Mouse (Mus musculus): ENCODE results near the gene Gpbar1. TPM values are rescaled to one million over a fixed set of nuclear protein-coding genes. Genes with fewer than 3 reads are reported as not detected.

The Gpbar1 gene
- polyA plus RNA-seq, 2 experiments: 0.34 TPM; not detected in 1

- no peak overlapping the region for H3K4me3 ChIP-seq (replicated peaks; ENCODE audit: low read length)
- peaks cover 31% of the 10 kb centered on the region for H3K36me3 ChIP-seq (ENCODE audit: control insufficient read depth, insufficient read depth, low read length)
- no peak overlapping the region for H3K9ac ChIP-seq (ENCODE audit: low read depth, low read length, severe bottlenecking)
- no peak for TF ChIP-seq POLR2A (IDR thresholded peaks at IDR 0.05; ENCODE audit: borderline replicate concordance, extremely low read depth, insufficient read depth, insufficient read length)
- WGBS: 64% methylated on average over 6 of the region's 6 CpGs
- H3K4me1 ChIP-seq (ENCODE audit: control insufficient read depth, insufficient read depth, low read length): no peaks in the 10 kb centered on the region
- H3K27me3 ChIP-seq (ENCODE audit: control insufficient read depth, insufficient read depth, low read length): no peaks in the 10 kb centered on the region
- no peak overlapping the region for H3K27ac ChIP-seq (replicated peaks; ENCODE audit: low read depth, low read length)
- ATAC-seq (ENCODE audit: low FRiP score, low read depth): no peak
- H3K9me3 ChIP-seq (ENCODE audit: control insufficient read depth, low read length): no peaks in the 10 kb centered on the region
- no peak for DNase-seq (ENCODE audit: low spot score)
- H3K4me2 ChIP-seq (replicated peaks; ENCODE audit: low read depth, low read length, severe bottlenecking): no peak overlapping the region
Measured at GRCm38 (mm10) chr1:74277041-74277440, 1.3 kb upstream of the Gpbar1 start.

GRCm38 (mm10) chr1:74277883-74278537 lies 340 bp upstream of the Gpbar1 start:
- Histone ChIP-seq H3K4me2 (replicated peaks; ENCODE audit: low read depth, low read length, severe bottlenecking) (no peak overlapping the region), H3K27me3 (ENCODE audit: control insufficient read depth, insufficient read depth, low read length) (no peaks in the 10 kb centered on the region), H3K27ac (replicated peaks; ENCODE audit: low read depth, low read length) (no peak overlapping the region), H3K9me3 (ENCODE audit: control insufficient read depth, low read length) (no peaks in the 10 kb centered on the region), H3K4me1 (ENCODE audit: control insufficient read depth, insufficient read depth, low read length) (no peaks in the 10 kb centered on the region), H3K4me3 (replicated peaks; ENCODE audit: low read length) (no peak overlapping the region), H3K9ac (ENCODE audit: low read depth, low read length, severe bottlenecking) (no peak overlapping the region), H3K36me3 (ENCODE audit: control insufficient read depth, insufficient read depth, low read length) (peaks cover 40% of the 10 kb centered on the region)
- WGBS: 46% methylated on average over 8 of the region's 8 CpGs
- no peak for TF ChIP-seq POLR2A (IDR thresholded peaks at IDR 0.05; ENCODE audit: borderline replicate concordance, extremely low read depth, insufficient read depth, insufficient read length)
- DNase-seq (ENCODE audit: low spot score) (no peak), ATAC-seq (ENCODE audit: low FRiP score, low read depth) (no peak)

- ATAC-seq (ENCODE audit: low FRiP score, low read depth): no peak
- no peak overlapping the region for H3K4me2 ChIP-seq (replicated peaks; ENCODE audit: low read depth, low read length, severe bottlenecking)
- H3K27me3 ChIP-seq (ENCODE audit: control insufficient read depth, insufficient read depth, low read length): no peaks in the 10 kb centered on the region
- no peak overlapping the region for H3K9ac ChIP-seq (ENCODE audit: low read depth, low read length, severe bottlenecking)
- peaks cover 3% of the 10 kb centered on the region for H3K4me1 ChIP-seq (ENCODE audit: control insufficient read depth, insufficient read depth, low read length)
- WGBS: 90% methylated on average over 11 of the region's 11 CpGs
- H3K4me3 ChIP-seq (replicated peaks; ENCODE audit: low read length): no peak overlapping the region
- no peak overlapping the region for H3K27ac ChIP-seq (replicated peaks; ENCODE audit: low read depth, low read length)
- H3K9me3 ChIP-seq (ENCODE audit: control insufficient read depth, low read length): no peaks in the 10 kb centered on the region
- DNase-seq (ENCODE audit: low spot score): no peak
- TF ChIP-seq POLR2A (IDR thresholded peaks at IDR 0.05; ENCODE audit: borderline replicate concordance, extremely low read depth, insufficient read depth, insufficient read length): no peak
- peaks cover 43% of the 10 kb centered on the region for H3K36me3 ChIP-seq (ENCODE audit: control insufficient read depth, insufficient read depth, low read length)
Measured at GRCm38 (mm10) chr1:74278988-74279387, 638 bp downstream of the Gpbar1 start.

- no peak for TF ChIP-seq POLR2A (IDR thresholded peaks at IDR 0.05; ENCODE audit: borderline replicate concordance, extremely low read depth, insufficient read depth, insufficient read length)
- Histone ChIP-seq H3K4me3 (replicated peaks; ENCODE audit: low read length) (no peak overlapping the region), H3K36me3 (ENCODE audit: control insufficient read depth, insufficient read depth, low read length) (peaks cover 43% of the 10 kb centered on the region), H3K4me1 (ENCODE audit: control insufficient read depth, insufficient read depth, low read length) (peaks cover 6% of the 10 kb centered on the region), H3K4me2 (replicated peaks; ENCODE audit: low read depth, low read length, severe bottlenecking) (no peak overlapping the region), H3K27ac (replicated peaks; ENCODE audit: low read depth, low read length) (no peak overlapping the region), H3K27me3 (ENCODE audit: control insufficient read depth, insufficient read depth, low read length) (no peaks in the 10 kb centered on the region), H3K9me3 (ENCODE audit: control insufficient read depth, low read length) (no peaks in the 10 kb centered on the region), H3K9ac (ENCODE audit: low read depth, low read length, severe bottlenecking) (no peak overlapping the region)
- no peak for DNase-seq (ENCODE audit: low spot score)
- no peak for ATAC-seq (ENCODE audit: low FRiP score, low read depth)
- 95% methylated on average over 14 of the region's 14 CpGs for WGBS
Measured at GRCm38 (mm10) chr1:74280591-74281325, 2.4 kb downstream of the Gpbar1 start.

- Histone ChIP-seq H3K27me3 (ENCODE audit: control insufficient read depth, insufficient read depth, low read length) (no peaks in the 10 kb centered on the region), H3K27ac (replicated peaks; ENCODE audit: low read depth, low read length) (no peak overlapping the region), H3K36me3 (ENCODE audit: control insufficient read depth, insufficient read depth, low read length) (peaks cover 43% of the 10 kb centered on the region), H3K4me1 (ENCODE audit: control insufficient read depth, insufficient read depth, low read length) (peaks cover 9% of the 10 kb centered on the region), H3K9me3 (ENCODE audit: control insufficient read depth, low read length) (no peaks in the 10 kb centered on the region), H3K4me3 (replicated peaks; ENCODE audit: low read length) (no peak overlapping the region), H3K4me2 (replicated peaks; ENCODE audit: low read depth, low read length, severe bottlenecking) (no peak overlapping the region), H3K9ac (ENCODE audit: low read depth, low read length, severe bottlenecking) (no peak overlapping the region)
- WGBS: 100% methylated on average over 1 of the region's 2 CpGs
- DNase-seq (ENCODE audit: low spot score) (no peak), ATAC-seq (ENCODE audit: low FRiP score, low read depth) (no peak)
- no peak for TF ChIP-seq POLR2A (IDR thresholded peaks at IDR 0.05; ENCODE audit: borderline replicate concordance, extremely low read depth, insufficient read depth, insufficient read length)
Measured at GRCm38 (mm10) chr1:74281372-74281771, 3.0 kb downstream of the Gpbar1 start.
